Mouse (Mus musculus) Patski (cell line): ENCODE data around the gene Mob3a. TPM values are rescaled to one million over a fixed set of nuclear protein-coding genes. Genes with fewer than 3 reads are reported as not detected.

Experiments
- ATAC-seq: fragments of 100-300 bp; one replicate; pipeline ENCODE4 v1.8.0; 2021
- CTCF ChIA-PET: fragments of 350-600 bp; sonication (Branson Sonifier 250); formaldehyde crosslinking; loops from one replicate; lab custom pipeline; 2022; ENCODE audit warnings: inconsistent platforms; lab: Charles Lee
- POLR2A ChIA-PET: fragments of 350-600 bp; sonication (Branson Sonifier 250); formaldehyde crosslinking; loops from one replicate; lab custom pipeline; 2022; ENCODE audit warnings: antibody characterized with exemption, inconsistent platforms; lab: Charles Lee
- DNase-seq: peaks from one replicate; pipeline ENCODE4 v3.0.0-alpha.2; 2011; ENCODE audit warnings: low read depth, low spot score
- H3K27me3 ChIP-seq: fragments of 371-371 bp; one replicate; pipeline ENCODE4 v1.5.1; 2021
- CTCF ChIP-seq: fragments of 100-300 bp; IDR thresholded peaks from one replicate; pipeline ENCODE4 v1.5.1; 2021
- in situ Hi-C: fragments of 300-500 bp; cut with MboI; formaldehyde crosslinking; loops from 3 replicates; pipeline ENCODE4 v1.11.1; 2018; ENCODE audit warnings: low pct_unique_long_range_greater_than_20kb, mixed read lengths
- polyA plus RNA-seq: library from polyadenylated mRNA; unstranded; gene quantifications from one replicate; pipeline ENCODE4 v1.2.3, GENCODE M21; 2021

The Mob3a gene
- polyA plus RNA-seq, 1 experiment from 2014 or later, result 15.9 TPM

DNA sequence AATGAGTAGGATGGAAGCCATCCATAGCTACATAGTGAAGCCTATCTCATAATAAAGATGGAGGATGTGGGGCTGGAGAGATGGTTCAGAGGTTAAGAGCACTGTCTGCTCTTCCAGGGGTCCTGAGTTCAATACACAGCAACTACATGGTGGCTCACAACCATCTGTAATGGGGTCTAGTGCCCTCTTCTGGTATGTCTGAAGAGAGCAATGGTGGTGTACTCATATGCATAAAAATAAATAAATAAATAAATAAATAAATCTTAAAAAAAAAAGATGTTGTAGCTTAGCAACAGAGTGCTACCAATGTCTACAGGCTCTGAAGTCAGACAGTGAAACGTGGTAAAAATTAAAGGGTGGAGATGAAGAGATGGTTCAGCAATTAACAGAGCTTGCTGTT, 36.9 kb upstream of the Mob3a start:
- in situ Hi-C loops, result no loop called here
- no peak for ATAC-seq
- POLR2A ChIA-PET, result interaction anchor here (1.1 kb wide), 1 partner anchor 10 kb away, joined by 3 read pairs; no protein-coding TSS in a partner anchor
- CTCF ChIA-PET, result interaction anchor here (0.9 to 1.4 kb wide), 4 partner anchors 8 to 143 kb away, joined by 3 read pairs; no protein-coding TSS in a partner anchor
- no peaks in the 10 kb centered on the region for H3K27me3 ChIP-seq
- no peak for TF ChIP-seq CTCF
- DNase-seq, result no peak

DNA sequence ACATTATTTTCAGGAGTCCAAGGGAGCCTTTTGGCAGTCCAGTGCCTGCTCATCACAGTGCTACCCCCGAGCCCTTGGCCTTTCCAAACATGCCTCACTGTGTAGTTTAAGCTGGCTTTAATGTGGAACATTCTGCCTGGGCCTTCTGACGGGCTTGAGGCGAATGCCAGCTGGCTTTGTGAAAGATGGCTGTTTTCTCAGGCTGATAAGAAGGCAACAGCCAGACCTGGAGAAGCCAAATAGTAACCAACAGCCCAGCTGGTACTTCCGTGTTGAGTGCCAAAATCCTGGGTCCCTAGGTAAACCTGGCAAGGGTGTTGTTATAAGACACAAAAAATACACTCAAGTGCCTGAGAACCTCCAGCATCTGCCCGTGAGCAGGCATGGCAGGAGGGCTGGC, 35.0 kb upstream of the Mob3a start:
- CTCF ChIA-PET, result interaction anchor here (1.0 kb wide), 1 partner anchor 10 kb away, joined by 3 read pairs; no protein-coding TSS in a partner anchor
- POLR2A ChIA-PET, result interaction anchor here (0.8 to 2.1 kb wide), 4 partner anchors 9 to 124 kb away, joined by 3 to 9 read pairs (median 3); no protein-coding TSS in a partner anchor
- DNase-seq, result no peak
- no peak for ATAC-seq
- in situ Hi-C loops, result no loop called here
- H3K27me3 ChIP-seq, result no peaks in the 10 kb centered on the region
- no peak for TF ChIP-seq CTCF

- POLR2A ChIA-PET, result no interaction called here
- in situ Hi-C loops, result no loop called here
- no peak for TF ChIP-seq CTCF
- CTCF ChIA-PET, result interaction anchor here (1.4 kb wide), 1 partner anchor 13 kb away, joined by 4 read pairs; no protein-coding TSS in a partner anchor
- DNase-seq (no peak), ATAC-seq (no peak)
- no peaks in the 10 kb centered on the region for H3K27me3 ChIP-seq
These were observed 30.9 kb upstream of the Mob3a start for GRCm38 (mm10) chr10:80732611-80733101.

GRCm38 (mm10) chr10:80727369-80728127, 25.8 kb upstream of the Mob3a start:
- no peak for DNase-seq
- H3K27me3 ChIP-seq, result no peaks in the 10 kb centered on the region
- TF ChIP-seq CTCF, result no peak
- ATAC-seq, result no peak
- ChIA-PET CTCF (interaction anchor here (0.9 to 1.9 kb wide), 5 partner anchors 9 to 18 kb away, joined by 3 to 8 read pairs (median 5); no protein-coding TSS in a partner anchor), POLR2A (interaction anchor here (1.6 kb wide), 1 partner anchor 9 kb away, joined by 9 read pairs; no protein-coding TSS in a partner anchor)
- in situ Hi-C loops, result no loop called here

DNA sequence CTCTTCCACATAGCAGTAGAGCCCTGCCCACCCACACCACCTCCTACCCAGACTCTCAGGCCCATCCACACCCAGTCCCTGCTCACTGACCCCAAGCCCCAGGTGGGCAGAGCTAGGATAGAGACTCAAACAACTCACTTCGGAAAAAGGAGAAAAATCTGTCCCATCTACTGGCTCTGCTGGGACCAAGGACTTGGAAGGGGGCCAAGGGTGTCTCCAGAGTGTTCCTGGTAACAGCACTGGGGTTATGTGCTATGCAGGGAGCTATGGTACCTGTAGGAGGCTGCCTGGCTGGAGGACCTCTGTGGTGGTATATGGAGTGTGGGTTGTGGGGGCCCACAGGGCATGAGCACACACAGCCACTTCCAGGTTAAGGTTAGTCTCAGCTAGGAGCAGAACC, 15.5 kb upstream of the Mob3a start:
- no peak for DNase-seq

GRCm38 (mm10) chr10:80710834-80711233, 9.1 kb upstream of the Mob3a start:
- ChIA-PET POLR2A (no interaction called here), CTCF (no interaction called here)
- H3K27me3 ChIP-seq, result no peaks in the 10 kb centered on the region
- TF ChIP-seq CTCF, result no peak
- ATAC-seq, result no peak
- DNase-seq, result no peak
- in situ Hi-C loops, result no loop called here

More for the DNA sequence above, 15.5 kb upstream of the Mob3a start:
- no peak for TF ChIP-seq CTCF
- in situ Hi-C loops, result no loop called here
- ChIA-PET POLR2A (interaction anchor here (0.7 to 0.9 kb wide), 2 partner anchors 17 to 24 kb away, joined by 3 to 4 read pairs; partner anchors contain the start of gene Ap3d1), CTCF (interaction anchor here (1.0 to 2.0 kb wide), 5 partner anchors 9 to 18 kb away, joined by 4 to 5 read pairs (median 5); no protein-coding TSS in a partner anchor)
- ATAC-seq, result no peak
- H3K27me3 ChIP-seq, result no peaks in the 10 kb centered on the region

GRCm38 (mm10) chr10:80705479-80705878, 3.7 kb upstream of the Mob3a start:
- TF ChIP-seq CTCF, result no peak
- no peak for DNase-seq
- ATAC-seq, result no peak
- in situ Hi-C loops, result no loop called here
- no peaks in the 10 kb centered on the region for H3K27me3 ChIP-seq
- ChIA-PET CTCF (interaction anchor here (1.4 kb wide), 1 partner anchor 17 kb away, joined by 4 read pairs; no protein-coding TSS in a partner anchor), POLR2A (interaction anchor here (0.5 to 1.2 kb wide), 2 partner anchors 10 to 87 kb away, joined by 3 to 4 read pairs; no protein-coding TSS in a partner anchor)

- DNase-seq (no peak), ATAC-seq (no peak)
- H3K27me3 ChIP-seq, result no peaks in the 10 kb centered on the region
- CTCF ChIA-PET, result no interaction called here
- TF ChIP-seq CTCF, result no peak
- in situ Hi-C loops, result no loop called here
- POLR2A ChIA-PET, result no interaction called here
These were observed 3.3 kb upstream of the Mob3a start for GRCm38 (mm10) chr10:80705033-80705432.

DNA sequence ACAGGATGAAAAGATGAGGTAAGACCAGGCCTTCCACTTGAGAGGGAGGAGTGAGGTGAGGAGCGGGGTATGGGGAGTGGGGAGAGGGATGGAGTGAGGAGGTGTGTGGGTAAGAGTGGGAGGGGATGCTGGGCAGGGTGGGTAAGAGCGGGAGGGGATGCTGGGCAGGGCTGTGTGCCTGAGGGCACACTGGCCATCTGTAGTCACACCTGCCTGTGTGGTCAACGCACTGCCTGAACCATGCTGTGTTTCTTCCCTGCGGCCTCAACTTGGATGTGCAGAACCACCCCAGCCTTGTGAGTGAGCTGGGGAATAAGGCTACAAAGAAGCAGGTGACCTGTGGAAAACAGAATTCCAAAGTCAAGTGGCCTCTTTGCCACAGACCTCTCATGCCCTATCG, 2.6 kb upstream of the Mob3a start:
- CTCF ChIA-PET, result no interaction called here
- ATAC-seq (no peak), DNase-seq (no peak)
- in situ Hi-C loops, result no loop called here
- no peaks in the 10 kb centered on the region for H3K27me3 ChIP-seq
- POLR2A ChIA-PET, result no interaction called here
- no peak for TF ChIP-seq CTCF

GRCm38 (mm10) chr10:80703643-80704042, 1.9 kb upstream of the Mob3a start:
- DNase-seq (no peak), ATAC-seq (no peak)
- no peak for TF ChIP-seq CTCF
- POLR2A ChIA-PET, result no interaction called here
- CTCF ChIA-PET, result no interaction called here
- in situ Hi-C loops, result no loop called here
- H3K27me3 ChIP-seq, result no peaks in the 10 kb centered on the region
